Mouse (Mus musculus) kidney, postnatal 0 days (tissue): ENCODE measurements around the gene Troap. TPM values are rescaled to one million over a fixed set of nuclear protein-coding genes. Genes with fewer than 3 reads are reported as not detected.
A peak's percentile ranks its signal among the peaks of the same experiment; 100 is the strongest.

Experiments used
- ATAC-seq: fragments of 200-750 bp; cut with Nextera tagmentation; replicated peaks from 2 replicates; pipeline ENCODE4 v1.8.0; 2017; ENCODE audit warnings: low read depth, moderate number of reproducible peaks, moderate TSS enrichment, moderate library complexity; ENCODE audit not compliant: low FRiP score
- DNase-seq: peaks from one replicate; pipeline ENCODE4 v3.0.0-alpha.2; 2016; ENCODE audit warnings: low spot score
- H3K27ac ChIP-seq: fragments of 300-500 bp; sonication (generic); 2 replicates; pipeline ENCODE4 v1.5.1; 2014; ENCODE audit warnings: mild to moderate bottlenecking
- H3K27me3 ChIP-seq: fragments of 300-500 bp; sonication (generic); 2 replicates; pipeline ENCODE4 v1.6.1; 2014; ENCODE audit warnings: low read length, mixed read lengths; ENCODE audit not compliant: insufficient read depth
- H3K36me3 ChIP-seq: fragments of 300-500 bp; sonication (generic); 2 replicates; pipeline ENCODE4 v1.6.1; 2014; ENCODE audit warnings: low read length, mixed read lengths; ENCODE audit not compliant: insufficient read depth
- H3K4me1 ChIP-seq: fragments of 300-500 bp; sonication (generic); replicated peaks from 2 replicates; pipeline ENCODE4 v1.6.1; 2014; ENCODE audit warnings: antibody characterized with exemption, low read length, mixed read lengths; ENCODE audit not compliant: insufficient read depth
- H3K4me2 ChIP-seq: fragments of 300-500 bp; sonication (generic); 2 replicates; pipeline ENCODE4 v1.6.1; 2014; ENCODE audit warnings: mild to moderate bottlenecking, low read length, moderate library complexity, mixed read lengths
- H3K4me3 ChIP-seq: fragments of 300-500 bp; sonication (generic); replicated peaks from 2 replicates; pipeline ENCODE4 v1.5.1; 2014; ENCODE audit warnings: low read depth, low read length
- H3K9ac ChIP-seq: fragments of 300-500 bp; sonication (generic); 2 replicates; pipeline ENCODE4 v1.6.1; 2014; ENCODE audit warnings: low read depth, low read length
- H3K9me3 ChIP-seq: fragments of 300-500 bp; sonication (generic); replicated peaks from 2 replicates; pipeline ENCODE4 v1.6.1; 2016; ENCODE audit warnings: low read length, inconsistent platforms, mixed read lengths
- CTCF ChIP-seq: IDR thresholded peaks from 2 replicates; pipeline ENCODE4 v1.5.1; 2016; ENCODE audit warnings: antibody characterized with exemption, low read depth, mild to moderate bottlenecking, moderate library complexity
- WGBS: fragments of 180-500 bp; shearing (Covaris S2); extraction: QIAGEN DNeasy Blood & Tissue Kit; methylation state at CpG from one replicate; pipeline ENCODE4 v1.1.7; 2014; 5-methylcytosine and 5-hydroxymethylcytosine counted together
- polyA plus RNA-seq: library from polyadenylated mRNA; unstranded; fragments of >200 nt; fragmentation: Nextera tagmentation; extraction: Ambion mirVana; gene quantifications from 2 replicates; pipeline ENCODE4 v1.2.1, GENCODE M21; 2015

Troap gene
- polyA plus RNA-seq, 1 experiment from 2014 or later: 11.5 TPM

- peak; percentile 88 for TF ChIP-seq CTCF
- Histone ChIP-seq H3K27ac (no peak overlapping the region), H3K4me2 (peak overlapping the region; percentile 53), H3K4me3 (peak overlapping the region; percentile 17), H3K9me3 (no peaks in the 10 kb centered on the region), H3K4me1 (peaks cover 6% of the 10 kb centered on the region; the same call in 1 of the 2 replicates), H3K27me3 (peaks cover 22% of the 10 kb centered on the region), H3K36me3 (no peaks in the 10 kb centered on the region), H3K9ac (peak overlapping the region; percentile 35; the same call in 1 of the 2 replicates)
- DNase-seq (peak; percentile 88), ATAC-seq (peak; percentile 57; the same call in 1 of the 2 replicates)
- WGBS: under 1% methylated on average over 27 of the region's 27 CpGs
These were observed 13.9 kb downstream of the Troap start for GRCm38 (mm10) chr15:99088292-99088691.

GRCm38 (mm10) chr15:99089069-99089468 lies 14.7 kb downstream of the Troap start:
- DNase-seq: peak; percentile 56
- Histone ChIP-seq H3K27me3 (peaks cover 22% of the 10 kb centered on the region), H3K36me3 (no peaks in the 10 kb centered on the region), H3K4me1 (peaks cover 11% of the 10 kb centered on the region; the same call in 1 of the 2 replicates), H3K27ac (no peak overlapping the region), H3K9ac (no peak overlapping the region), H3K4me3 (no peak overlapping the region), H3K4me2 (peak overlapping the region; percentile 53), H3K9me3 (no peaks in the 10 kb centered on the region)
- 16% methylated on average over 14 of the region's 14 CpGs for WGBS
- no peak for TF ChIP-seq CTCF
- no peak for ATAC-seq

GRCm38 (mm10) chr15:99092870-99093269 lies 18.5 kb downstream of the Troap start, which contains the start of gene Dnajc22:
Gene Dnajc22 (plus strand): TSS chr15:99093170.
- H3K4me3 ChIP-seq: peak within 1 kb of the TSS; percentile 42
- ATAC-seq: no peak
- no peak within 1 kb of the TSS; the same call in 1 of the 2 replicates for H3K27ac ChIP-seq
- H3K36me3 ChIP-seq: no peaks in the 10 kb centered on the region
- H3K9me3 ChIP-seq: no peaks in the 10 kb centered on the region
- WGBS: 64% methylated on average over 8 of the region's 8 CpGs
- peaks cover 34% of the 10 kb centered on the region for H3K4me1 ChIP-seq
- peak within 1 kb of the TSS; percentile 49; the same call in 1 of the 2 replicates for H3K9ac ChIP-seq
- no peak for TF ChIP-seq CTCF
- H3K27me3 ChIP-seq: peaks cover 17% of the 10 kb centered on the region
- H3K4me2 ChIP-seq: peak within 1 kb of the TSS; percentile 90
- no peak for DNase-seq

GRCm38 (mm10) chr15:99093291-99094258 lies 19.2 kb downstream of the Troap start:
- DNase-seq: peak; percentile 86
- peaks cover 20% of the 10 kb centered on the region for H3K27me3 ChIP-seq
- peak overlapping the region; percentile 90 for H3K4me2 ChIP-seq
- peak overlapping the region; percentile 42 for H3K4me3 ChIP-seq
- TF ChIP-seq CTCF: peak; percentile 57
- no peaks in the 10 kb centered on the region for H3K36me3 ChIP-seq
- H3K27ac ChIP-seq: no peak overlapping the region; the same call in 1 of the 2 replicates
- peaks cover 41% of the 10 kb centered on the region for H3K4me1 ChIP-seq
- peak overlapping the region; percentile 49; the same call in 1 of the 2 replicates for H3K9ac ChIP-seq
- 2% methylated on average over 56 of the region's 56 CpGs for WGBS
- no peaks in the 10 kb centered on the region for H3K9me3 ChIP-seq
- 0 out of 2 replicates have a peak, but pooled peaks have one; percentile 16 for ATAC-seq

GRCm38 (mm10) chr15:99094631-99095270 lies 20.4 kb downstream of the Troap start:
- Histone ChIP-seq H3K4me1 (peaks cover 45% of the 10 kb centered on the region), H3K9me3 (no peaks in the 10 kb centered on the region), H3K27ac (no peak overlapping the region), H3K4me2 (peak overlapping the region; percentile 38), H3K27me3 (peaks cover 20% of the 10 kb centered on the region), H3K4me3 (no peak overlapping the region), H3K36me3 (no peaks in the 10 kb centered on the region), H3K9ac (no peak overlapping the region)
- DNase-seq (peak; percentile 76), ATAC-seq (peak; percentile 5; the same call in 1 of the 2 replicates)
- 2% methylated on average over 27 of the region's 27 CpGs for WGBS
- no peak for TF ChIP-seq CTCF

GRCm38 (mm10) chr15:99095356-99095755 lies 21.0 kb downstream of the Troap start:
- Histone ChIP-seq H3K27me3 (peaks cover 20% of the 10 kb centered on the region), H3K36me3 (no peaks in the 10 kb centered on the region), H3K4me3 (no peak overlapping the region), H3K9me3 (no peaks in the 10 kb centered on the region), H3K9ac (no peak overlapping the region), H3K4me2 (peak overlapping the region; percentile 38; the same call in 1 of the 2 replicates), H3K27ac (no peak overlapping the region), H3K4me1 (peaks cover 45% of the 10 kb centered on the region)
- ATAC-seq (no peak), DNase-seq (peak; percentile 73)
- 15% methylated on average over 6 of the region's 6 CpGs for WGBS
- no peak for TF ChIP-seq CTCF
